Mouse (Mus musculus) layer of hippocampus, adult 11-12 months (tissue): ENCODE results near the gene Bicc1.
A peak's percentile ranks its signal among the peaks of the same experiment; 100 is the strongest.

ENCODE experiments used
- DNase-seq: peaks from one replicate; pipeline ENCODE4 v3.0.0; 2022; ENCODE audit warnings: low spot score

The Bicc1 gene

GRCm38 (mm10) chr10:71052748-71053147, 106.8 kb downstream of the Bicc1 start:
- DNase-seq: no peak

GRCm38 (mm10) chr10:71052208-71052607, 107.3 kb downstream of the Bicc1 start:
- no peak for DNase-seq

GRCm38 (mm10) chr10:71050722-71051333, 108.7 kb downstream of the Bicc1 start:
- DNase-seq: no peak

- DNase-seq: no peak
Measured at GRCm38 (mm10) chr10:71049294-71049693, 110.2 kb downstream of the Bicc1 start.

GRCm38 (mm10) chr10:71044410-71044809, 115.1 kb downstream of the Bicc1 start:
- no peak for DNase-seq

- DNase-seq: no peak
Measured at GRCm38 (mm10) chr10:71041874-71042273, 117.6 kb downstream of the Bicc1 start.

GRCm38 (mm10) chr10:71036484-71036883, 123.0 kb downstream of the Bicc1 start:
- DNase-seq: no peak

GRCm38 (mm10) chr10:71028996-71029395, 130.5 kb downstream of the Bicc1 start:
- DNase-seq: no peak

- DNase-seq: no peak
Measured at GRCm38 (mm10) chr10:71028066-71028844, 131.2 kb downstream of the Bicc1 start.

GRCm38 (mm10) chr10:71025131-71025894, 134.2 kb downstream of the Bicc1 start:
- DNase-seq: no peak

GRCm38 (mm10) chr10:71024681-71025080, 134.8 kb downstream of the Bicc1 start:
- DNase-seq: no peak

- no peak for DNase-seq
Measured at GRCm38 (mm10) chr10:71023471-71023870, 136.0 kb downstream of the Bicc1 start.

- DNase-seq: no peak
Measured at GRCm38 (mm10) chr10:71020459-71020858, 139.0 kb downstream of the Bicc1 start.

GRCm38 (mm10) chr10:71019836-71020235, 139.7 kb downstream of the Bicc1 start:
- no peak for DNase-seq

- no peak for DNase-seq
Measured at GRCm38 (mm10) chr10:71009771-71010496, 149.6 kb downstream of the Bicc1 start.

GRCm38 (mm10) chr10:71008721-71009120, 150.8 kb downstream of the Bicc1 start:
- no peak for DNase-seq

- DNase-seq: no peak
Measured at GRCm38 (mm10) chr10:71007956-71008355, 151.5 kb downstream of the Bicc1 start.

GRCm38 (mm10) chr10:71007516-71007915, 152.0 kb downstream of the Bicc1 start:
- no peak for DNase-seq

GRCm38 (mm10) chr10:71007001-71007400, 152.5 kb downstream of the Bicc1 start:
- no peak for DNase-seq

- DNase-seq: no peak
Measured at GRCm38 (mm10) chr10:71002871-71003270, 156.6 kb downstream of the Bicc1 start.

- no peak for DNase-seq
Measured at GRCm38 (mm10) chr10:71002186-71002585, 157.3 kb downstream of the Bicc1 start.

GRCm38 (mm10) chr10:70998136-70998535, 161.4 kb downstream of the Bicc1 start:
- peak; percentile 28 for DNase-seq
